Mouse (Mus musculus): ENCODE results near the gene Irgq.
"Not testable (repeated sequence)": the region's sequence is repeated elsewhere in the genome, so short reads cannot be mapped to it uniquely, and the experiment has no call there.

Gene Irgq

DNA sequence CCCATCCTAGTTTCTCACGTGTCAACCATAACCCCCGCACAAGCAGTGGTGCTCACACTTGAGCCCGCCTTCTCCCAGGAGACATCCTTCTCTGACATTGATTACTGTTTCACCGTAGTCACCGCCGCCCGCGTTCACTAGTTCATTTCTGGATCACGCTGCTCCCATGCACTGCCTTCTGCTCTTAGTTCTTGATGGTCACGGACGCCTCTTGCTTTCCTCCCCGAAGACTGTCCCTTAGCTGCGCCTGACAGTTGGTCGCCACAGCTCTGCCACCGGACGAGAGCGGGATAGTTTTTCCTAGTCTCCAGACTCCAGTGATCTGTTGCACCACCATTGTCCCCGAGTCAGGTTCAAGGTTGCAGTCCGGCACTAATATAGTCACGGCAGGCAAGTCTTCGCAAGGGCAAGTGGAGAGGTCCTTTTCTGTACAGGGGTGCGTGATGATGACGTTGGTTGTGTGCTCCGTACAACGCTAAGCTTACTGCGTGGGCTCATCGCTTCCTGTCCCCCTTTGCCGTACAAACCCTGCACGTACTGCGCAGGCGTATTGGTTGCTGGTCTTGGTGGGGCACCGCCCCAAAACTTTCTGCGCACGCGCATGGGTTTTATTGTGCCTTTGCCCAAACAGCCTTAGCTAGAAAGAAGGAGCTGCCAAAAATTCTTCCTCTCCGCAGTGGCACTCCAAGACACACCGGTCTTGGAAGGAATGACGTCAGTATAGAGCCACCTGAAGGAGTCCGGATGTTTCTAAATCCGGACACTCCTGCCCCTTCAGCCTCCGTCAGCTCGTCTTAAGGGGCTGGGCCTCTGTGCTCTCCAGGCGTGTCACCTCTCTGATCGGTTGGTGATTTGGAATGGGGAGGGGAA is at the start of gene Irgq:
TSS of gene Irgq (plus strand) at position 628 of the 870 bp plus-strand sequence.
- in situ Hi-C loops (cut with MboI; ENCODE audit: unreplicated experiment in 2 of 2): loop anchor here (5.0 to 10.0 kb wide), 4 partner anchors 37 to 127 kb away; no protein-coding TSS in a partner anchor

DNA sequence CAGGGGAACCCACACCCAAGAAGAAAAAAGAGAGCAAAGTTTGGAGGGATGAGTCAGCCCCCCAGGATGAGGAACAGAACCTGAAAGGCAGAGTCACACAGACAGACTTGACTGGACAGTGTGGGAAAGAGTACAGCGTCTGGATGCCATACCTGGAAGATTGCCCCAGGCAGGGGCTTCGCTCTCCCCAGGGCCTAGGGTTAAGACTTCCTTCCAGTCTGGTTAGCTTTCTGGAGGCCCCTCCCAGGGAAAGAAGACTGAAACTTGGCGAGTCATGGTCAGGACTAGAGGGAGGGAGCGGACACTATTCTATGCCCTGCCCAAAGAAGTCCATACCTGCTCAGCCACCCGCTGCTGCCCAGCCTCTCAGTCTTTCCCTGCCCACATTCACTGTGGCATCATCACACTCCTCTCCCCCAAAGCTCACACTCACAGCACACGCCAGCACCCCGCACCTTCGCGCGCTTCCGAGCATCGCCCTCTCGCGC is 49.5 kb upstream of the Irgq start:
- in situ Hi-C loops (cut with MboI; ENCODE audit: unreplicated experiment in 2 of 2): no loop called here

DNA sequence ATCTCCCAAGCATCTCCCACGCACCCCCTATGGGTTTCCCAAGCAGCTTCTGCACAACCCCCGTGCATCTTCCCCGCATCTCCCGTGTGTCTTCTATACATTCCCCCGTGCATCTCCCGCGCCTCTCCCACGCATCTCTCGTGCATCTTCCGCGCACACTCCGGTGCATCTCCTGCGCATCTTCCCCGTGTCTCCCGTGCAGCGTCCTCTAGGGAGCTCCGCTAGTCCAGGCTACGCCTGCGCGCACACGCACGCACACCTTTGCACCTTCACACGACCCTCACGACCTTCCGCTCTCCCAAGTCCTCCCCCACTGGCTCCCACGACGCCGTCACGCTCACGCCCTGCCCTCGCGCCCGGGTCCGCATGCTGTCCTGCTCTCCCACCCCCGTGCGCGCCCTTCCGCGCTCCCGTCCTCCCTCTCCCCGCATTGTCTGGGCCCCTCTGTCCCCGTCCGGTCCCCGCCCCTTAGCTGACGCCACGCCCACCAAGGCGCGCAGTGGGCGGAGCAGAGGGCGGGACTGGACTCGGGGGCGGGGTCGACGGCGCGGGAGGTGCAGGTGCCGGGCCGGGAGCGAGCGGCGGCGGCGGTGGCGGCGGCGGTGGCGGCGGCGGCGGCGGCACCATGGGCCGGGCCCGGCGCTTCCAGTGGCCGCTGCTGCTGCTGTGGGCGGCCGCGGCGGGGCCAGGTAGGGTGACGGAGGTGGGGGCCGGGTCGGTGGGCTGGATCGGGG is 48.8 kb upstream of the Irgq start, which contains the start of gene Cadm4:
TSS of gene Cadm4 (plus strand) at position 550 of the 734 bp plus-strand sequence.
- in situ Hi-C loops (cut with MboI; ENCODE audit: unreplicated experiment in 2 of 2): no loop called here

DNA sequence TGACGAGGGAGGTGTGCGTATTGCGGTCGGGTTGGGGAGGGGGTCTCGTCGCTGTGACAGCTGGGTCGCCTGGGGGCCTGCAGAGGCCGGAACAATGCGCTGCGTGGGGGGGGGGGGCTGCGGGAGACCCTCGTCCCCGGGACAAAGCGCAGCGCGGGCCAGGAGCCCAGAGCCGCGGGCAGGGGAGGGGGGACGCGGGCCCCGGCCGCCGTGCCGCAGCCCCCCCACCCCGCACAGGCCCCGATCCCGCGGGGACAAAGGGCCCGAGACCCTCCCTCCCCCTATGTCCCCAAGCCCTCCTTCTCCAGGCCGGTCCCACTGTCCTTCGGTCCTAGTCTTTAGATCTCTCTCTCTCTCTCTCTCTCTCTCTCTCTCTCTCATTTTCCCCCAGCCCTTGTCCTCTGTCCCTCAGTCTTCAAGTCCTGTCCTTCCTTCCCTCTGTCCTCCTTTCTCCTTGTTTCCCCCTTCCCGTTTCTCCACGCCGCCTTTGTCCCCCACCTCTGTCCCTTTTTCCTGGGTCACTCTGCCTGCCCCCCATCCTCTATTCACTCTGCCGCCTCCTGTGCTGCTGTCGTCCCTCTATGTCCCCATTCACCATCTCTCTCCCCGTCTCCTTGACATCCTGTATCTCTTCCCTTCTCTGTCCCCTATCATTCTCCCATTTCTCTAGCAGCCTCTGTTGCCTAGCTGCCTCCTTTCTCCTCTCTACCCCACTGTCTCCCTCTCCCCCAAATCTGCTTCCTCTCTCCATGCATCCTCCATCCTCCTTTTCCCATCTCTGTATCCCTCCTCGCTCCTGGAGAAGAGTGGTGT is 48.1 kb upstream of the Irgq start:
- in situ Hi-C loops (cut with MboI; ENCODE audit: unreplicated experiment in 2 of 2): no loop called here

DNA sequence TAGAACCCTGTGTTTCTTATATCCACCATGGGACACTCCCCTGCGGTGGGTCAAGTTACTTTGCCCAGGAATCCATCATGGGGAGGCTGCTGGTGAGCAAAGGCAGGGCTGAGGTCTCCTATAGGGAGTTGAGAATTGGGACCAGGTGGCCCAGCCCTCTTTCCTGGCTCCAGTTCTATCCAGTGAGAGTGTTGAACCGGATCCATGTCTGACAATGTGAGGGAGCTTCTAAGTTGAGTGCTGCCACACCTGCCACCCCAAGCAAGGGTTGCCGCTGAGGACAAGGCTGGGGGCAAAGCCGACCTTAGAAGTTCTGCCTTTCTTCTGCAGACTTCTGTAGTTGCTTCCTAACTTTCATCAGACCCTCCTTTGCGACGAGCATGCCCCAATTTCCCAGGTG is 47.2 kb upstream of the Irgq start:
- in situ Hi-C loops (cut with MboI; ENCODE audit: unreplicated experiment in 2 of 2): not testable (repeated sequence)

DNA sequence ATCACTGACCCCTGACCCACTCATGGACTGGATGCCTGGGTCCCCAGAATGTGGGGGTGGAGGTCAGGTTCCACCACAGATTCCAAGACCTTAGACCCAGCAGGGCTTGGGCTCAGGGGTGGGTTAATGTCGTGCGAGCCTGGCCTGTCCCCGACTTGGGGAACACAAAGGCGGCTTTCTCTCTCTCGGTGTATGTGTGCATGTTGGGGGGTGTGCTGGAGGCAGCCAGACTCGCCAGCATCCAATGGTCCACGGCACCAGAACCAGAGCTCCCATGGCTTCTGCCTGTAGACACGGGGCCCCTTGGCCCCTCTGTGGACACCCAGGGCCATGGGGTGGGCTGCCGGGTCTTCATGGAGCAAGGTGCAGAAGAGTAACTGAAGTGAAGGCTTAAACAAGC is 45.0 kb upstream of the Irgq start:
- in situ Hi-C loops (cut with MboI; ENCODE audit: unreplicated experiment in 2 of 2): no loop called here

DNA sequence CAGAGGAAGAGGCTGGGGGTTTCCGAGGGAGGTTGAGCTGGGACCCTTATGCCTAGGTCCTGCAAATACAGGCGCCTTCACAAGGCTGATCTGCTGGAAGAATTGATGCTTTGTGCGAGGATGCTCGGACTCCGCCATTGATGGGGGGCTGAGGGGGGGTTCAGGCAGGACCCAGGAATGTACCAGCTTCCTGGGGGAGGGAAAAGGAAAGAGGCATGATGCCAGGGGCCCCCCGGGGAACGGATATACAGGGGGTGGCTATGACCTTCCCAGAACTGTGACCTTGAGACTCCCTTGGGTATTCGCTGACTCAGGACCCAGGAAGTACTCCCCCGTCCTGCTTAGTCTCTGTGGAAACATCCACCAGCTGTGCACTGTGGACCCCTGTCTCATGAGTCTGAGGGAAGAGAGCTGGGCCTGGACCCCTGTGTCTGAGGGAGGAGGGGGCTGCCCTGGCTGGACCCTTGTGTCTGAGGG is 43.8 kb upstream of the Irgq start:
- in situ Hi-C loops (cut with MboI; ENCODE audit: unreplicated experiment in 2 of 2): no loop called here

DNA sequence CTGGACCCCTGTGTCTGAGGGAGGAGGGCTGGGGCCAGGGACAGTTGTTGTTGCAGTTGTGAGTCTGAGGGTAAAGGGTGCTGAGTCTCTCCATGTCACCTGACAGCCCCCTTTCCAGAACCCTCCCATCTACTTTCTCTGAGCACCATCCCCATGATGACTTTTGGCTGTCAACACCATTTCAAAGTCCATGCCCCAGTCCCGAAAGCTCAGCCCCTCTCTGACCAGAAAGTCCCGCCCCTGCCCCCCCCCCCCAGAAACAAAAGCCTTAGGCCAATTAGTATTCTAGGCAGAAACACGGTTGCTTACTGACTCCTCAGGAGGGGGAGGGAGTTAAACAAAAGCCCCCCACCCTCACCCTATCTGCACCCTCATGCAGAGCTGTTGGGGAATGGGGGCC is 43.1 kb upstream of the Irgq start:
- in situ Hi-C loops (cut with MboI; ENCODE audit: unreplicated experiment in 2 of 2): no loop called here

DNA sequence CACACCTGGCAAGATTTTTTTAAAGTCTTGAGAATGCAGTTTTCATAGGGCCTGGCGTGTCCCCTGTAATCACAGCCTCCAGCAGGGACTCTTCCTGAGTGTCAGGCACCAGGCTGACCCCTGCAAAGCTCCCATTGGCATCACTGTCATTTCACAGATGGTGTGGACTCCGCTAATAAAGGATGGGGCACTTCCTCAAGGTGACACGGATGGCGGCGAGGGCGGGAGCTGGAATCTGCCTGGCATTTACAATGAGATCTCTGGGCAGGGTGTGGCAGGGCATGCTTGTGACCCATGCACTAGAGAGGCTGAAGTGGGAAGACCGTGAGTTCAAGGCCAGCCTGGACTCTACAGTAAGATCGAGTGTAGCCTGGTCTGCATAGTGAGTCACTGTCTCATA is 42.2 kb upstream of the Irgq start:
- in situ Hi-C loops (cut with MboI; ENCODE audit: unreplicated experiment in 2 of 2): no loop called here

DNA sequence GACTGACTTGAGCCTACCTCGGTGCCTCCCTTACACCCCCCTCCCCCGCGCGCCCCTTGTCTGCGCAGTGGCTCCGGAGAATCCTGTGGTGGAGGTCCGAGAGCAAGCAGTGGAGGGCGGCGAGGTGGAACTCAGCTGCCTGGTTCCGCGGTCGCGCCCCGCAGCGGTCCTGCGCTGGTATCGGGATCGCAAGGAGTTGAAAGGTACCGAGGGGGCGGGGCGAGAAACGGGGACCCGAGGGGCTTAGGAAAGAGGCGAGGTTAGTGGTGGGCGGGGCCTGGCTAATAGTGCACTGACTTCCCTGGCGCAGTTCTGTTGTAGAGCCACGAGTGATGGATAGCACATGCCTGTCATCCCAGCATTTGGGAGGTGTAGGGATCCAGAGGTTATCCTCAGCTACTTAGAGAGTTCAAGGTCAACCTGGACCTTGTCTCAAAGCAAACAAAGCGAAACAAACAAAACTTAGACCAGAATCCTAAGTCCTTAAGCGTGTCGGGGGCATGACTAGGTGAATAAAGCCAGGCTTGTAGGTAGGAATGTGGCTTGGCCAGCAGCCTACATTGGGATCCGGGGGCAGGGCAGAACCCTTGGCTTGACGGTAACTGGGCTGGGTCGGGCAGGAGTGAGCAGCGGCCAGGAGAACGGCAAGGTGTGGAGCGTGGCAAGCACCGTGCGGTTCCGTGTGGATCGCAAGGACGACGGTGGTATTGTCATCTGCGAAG is 30.5 kb upstream of the Irgq start:
- in situ Hi-C loops (cut with MboI; ENCODE audit: unreplicated experiment in 2 of 2): no loop called here

DNA sequence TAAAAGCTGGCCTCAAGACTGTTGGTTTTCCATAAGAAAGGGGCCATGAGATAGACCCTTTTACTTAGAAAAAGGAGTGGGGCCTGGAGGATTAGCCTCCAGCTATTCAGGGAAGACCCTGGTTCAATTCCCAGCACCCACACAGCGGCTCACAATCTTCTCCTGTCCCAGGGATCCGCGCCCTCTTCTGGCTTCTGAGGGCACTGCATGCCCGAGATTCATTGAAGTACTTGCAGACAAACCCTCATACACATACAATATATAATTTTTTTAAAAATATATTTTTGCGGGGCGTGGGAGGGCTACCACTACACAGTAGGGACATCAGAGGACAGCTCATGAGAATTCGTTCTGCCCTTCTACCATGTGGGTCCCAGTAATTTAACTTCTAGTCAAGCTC is 29.6 kb upstream of the Irgq start:
- in situ Hi-C loops (cut with MboI; ENCODE audit: unreplicated experiment in 2 of 2): no loop called here

DNA sequence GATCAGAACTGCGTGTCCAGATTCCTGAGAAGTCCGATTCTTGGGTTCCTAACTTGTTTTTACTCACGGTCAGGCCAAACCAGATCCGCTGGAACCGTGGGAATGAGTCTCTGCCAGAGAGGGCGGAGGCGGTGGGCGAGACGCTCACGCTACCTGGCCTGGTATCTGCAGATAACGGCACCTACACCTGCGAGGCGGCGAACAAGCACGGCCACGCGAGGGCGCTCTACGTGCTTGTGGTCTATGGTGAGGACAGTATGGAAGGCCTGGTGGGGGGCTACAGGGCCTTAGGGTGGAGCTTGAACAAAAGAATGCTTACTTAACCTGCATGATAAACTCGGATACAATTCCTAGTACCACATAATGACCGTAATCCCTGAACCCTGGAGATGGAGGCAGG is 29.0 kb upstream of the Irgq start:
- in situ Hi-C loops (cut with MboI; ENCODE audit: unreplicated experiment in 2 of 2): no loop called here

DNA sequence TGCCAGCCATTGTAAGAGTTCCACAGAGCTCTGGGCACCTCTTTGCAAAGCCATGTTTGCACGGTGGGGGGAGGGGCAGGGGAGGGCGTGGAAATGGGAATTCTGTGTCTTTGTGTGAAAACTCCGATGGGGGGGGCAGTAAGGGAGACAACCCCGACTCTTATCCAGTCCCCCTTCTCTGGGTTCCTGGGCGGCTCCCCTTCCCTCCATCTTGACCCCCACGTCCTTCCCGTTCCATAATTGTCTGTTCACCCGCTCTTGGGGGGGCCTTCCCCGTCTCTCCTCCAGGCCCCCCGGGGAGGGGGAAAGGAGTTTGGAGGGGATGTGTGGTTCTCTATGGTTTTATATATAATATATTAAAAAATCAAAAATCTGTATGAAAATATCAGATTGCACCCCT is 26.5 kb upstream of the Irgq start:
- in situ Hi-C loops (cut with MboI; ENCODE audit: unreplicated experiment in 2 of 2): no loop called here

DNA sequence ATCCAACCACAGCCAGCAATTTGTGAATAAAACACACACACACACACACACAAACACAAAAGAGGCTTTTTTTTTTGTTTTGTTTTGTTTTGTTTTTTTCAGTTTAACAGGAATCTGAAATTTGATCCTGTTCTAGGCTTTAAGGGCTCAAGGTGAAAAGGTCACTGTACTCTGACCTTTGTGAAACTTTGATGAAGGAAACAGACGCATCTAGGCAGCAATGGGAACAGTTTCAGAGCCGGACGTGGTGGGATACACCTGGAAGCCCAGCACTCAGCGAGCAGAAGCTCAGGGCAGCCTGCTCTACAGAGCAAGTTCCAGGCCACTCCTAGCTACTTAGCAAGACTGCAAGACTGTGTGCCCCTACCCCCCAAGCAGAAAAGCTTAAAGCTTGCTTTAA is 25.6 kb upstream of the Irgq start:
- in situ Hi-C loops (cut with MboI; ENCODE audit: unreplicated experiment in 2 of 2): no loop called here

DNA sequence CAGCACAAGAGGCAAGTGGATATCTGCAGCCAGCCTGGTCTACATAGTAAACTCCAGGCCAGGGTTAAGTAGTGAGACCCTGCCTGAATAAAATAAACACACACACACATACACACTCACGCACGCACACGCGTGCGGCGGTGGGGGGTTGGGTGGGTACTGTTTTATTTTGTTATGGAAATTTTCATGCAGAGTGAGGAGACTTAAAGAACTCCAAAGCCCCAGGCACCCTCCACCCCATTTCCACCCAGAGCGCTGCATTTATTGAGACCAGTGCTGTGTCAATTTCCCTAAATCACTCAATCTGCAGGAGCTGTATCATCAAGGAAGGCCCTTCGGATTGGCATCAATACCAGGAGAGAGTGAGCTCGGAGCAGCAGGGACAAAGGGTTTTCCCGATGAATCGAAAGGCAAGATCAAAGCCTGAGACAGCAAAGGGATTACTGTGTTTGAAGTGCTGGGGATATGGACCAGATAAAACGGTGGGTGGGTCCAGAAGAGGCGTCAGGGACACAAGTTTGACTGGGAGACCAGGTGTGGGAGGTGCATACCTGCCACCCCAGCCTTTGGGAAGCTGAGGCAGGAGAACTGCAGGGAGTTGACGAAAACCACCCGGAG is 24.9 kb upstream of the Irgq start:
- in situ Hi-C loops (cut with MboI; ENCODE audit: unreplicated experiment in 2 of 2): no loop called here

DNA sequence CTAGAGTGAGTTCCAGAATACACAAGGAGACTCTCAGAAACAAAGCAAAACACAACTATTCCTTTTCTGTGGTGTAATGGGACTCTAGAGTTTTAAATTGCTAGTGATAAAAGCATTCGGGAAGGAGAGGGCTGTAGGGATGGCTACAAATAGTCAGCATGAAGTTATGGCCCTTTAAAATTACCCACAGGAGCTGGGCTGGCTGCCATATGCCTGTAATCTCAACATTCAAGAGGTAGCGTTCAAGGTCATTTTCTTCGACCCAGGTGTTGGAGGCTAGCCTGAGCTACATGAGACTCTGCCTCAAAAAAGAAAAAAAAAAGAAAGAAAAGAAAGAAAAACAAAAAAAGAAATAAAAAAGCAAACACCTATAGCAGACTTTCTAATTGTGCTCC is 24.4 kb upstream of the Irgq start:
- in situ Hi-C loops (cut with MboI; ENCODE audit: unreplicated experiment in 2 of 2): no loop called here

DNA sequence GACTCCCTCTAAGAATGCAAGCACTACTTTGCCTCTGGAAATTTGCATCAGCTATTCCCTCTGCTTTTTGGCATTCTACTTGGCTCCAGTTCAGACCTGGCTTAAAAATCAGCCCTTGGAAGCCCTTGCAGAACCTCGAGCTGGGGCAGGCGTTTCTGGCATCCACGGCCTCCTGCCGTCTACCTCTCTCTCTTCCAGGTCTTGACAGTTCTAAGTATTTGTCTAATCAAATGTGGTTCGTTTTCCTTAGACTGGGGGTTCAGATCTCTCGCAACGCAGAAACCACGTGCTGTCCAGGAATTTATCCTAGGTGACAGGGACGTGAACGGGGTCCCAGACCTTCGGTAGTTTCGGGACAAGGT is 24.0 kb upstream of the Irgq start:
- in situ Hi-C loops (cut with MboI; ENCODE audit: unreplicated experiment in 2 of 2): no loop called here

DNA sequence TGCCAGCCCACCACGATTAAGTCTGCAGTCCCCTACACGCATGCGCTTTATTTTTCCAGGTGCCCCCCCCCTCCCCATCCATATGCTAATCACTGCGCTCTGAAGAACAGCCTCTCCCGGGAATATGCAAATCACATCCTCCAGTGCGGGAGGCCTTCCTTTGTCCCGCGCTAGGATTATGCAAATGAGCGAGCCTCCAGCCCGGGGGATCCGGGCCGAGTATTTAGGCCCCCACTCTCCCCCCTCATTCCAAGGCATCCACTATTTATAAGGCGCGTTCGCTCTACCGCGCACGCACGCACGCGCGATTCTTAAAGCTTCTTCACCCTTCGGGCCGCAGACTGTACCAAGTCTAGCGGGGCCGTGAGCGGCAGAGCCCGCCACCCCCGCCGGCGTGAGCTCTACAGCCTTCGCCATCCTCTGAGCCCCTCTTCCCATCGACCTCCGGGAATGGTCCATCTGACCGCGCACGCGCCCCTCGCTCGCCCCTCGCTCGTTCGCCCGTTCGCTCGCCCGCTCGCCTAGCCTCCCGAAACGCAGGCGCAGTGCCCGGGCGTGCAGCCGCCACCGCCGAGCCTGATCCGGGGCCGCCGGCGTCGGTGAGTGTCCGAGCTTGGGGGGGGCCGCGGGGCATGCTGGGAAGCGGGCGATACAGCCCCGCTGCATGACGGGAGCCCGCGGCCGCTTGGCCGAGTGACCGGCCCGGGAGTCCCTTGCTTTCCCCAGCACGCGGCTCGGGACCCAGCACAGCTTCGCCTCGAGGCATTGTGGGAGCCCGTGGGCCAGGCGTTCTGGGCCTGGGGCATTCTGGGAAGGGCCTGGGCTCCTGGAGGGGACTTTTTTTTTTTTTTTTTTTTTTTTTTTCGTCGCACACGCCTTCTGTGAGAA is 23.4 kb upstream of the Irgq start, which contains the start of gene Zfp428:
TSS of gene Zfp428 (plus strand) at position 169 of the 888 bp plus-strand sequence.
- in situ Hi-C loops (cut with MboI; ENCODE audit: unreplicated experiment in 2 of 2): no loop called here

DNA sequence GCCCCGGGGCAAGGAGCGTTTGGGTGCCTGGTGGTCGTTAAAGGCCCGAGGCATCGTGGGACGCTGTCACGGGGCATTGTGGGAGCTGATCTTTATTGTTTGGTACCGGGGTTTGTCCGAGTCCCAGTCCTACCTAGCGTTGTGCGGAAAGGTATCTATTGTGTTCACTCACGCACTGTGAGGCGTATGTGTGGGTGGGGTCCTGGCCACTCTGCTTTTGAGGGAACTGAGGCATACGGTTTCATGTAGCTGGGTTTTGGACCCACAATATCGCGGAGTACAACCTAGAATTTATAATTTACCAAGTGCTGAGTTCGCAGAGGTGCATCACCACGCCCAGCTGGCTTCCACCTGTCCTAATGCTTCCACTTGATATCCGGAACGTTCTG is 22.8 kb upstream of the Irgq start:
- in situ Hi-C loops (cut with MboI; ENCODE audit: unreplicated experiment in 2 of 2): no loop called here

All from v-Abl transformed pro-B cells (cell line).